Mouse (Mus musculus) right cerebral cortex, postnatal 25 days (tissue): ENCODE measurements around the gene D5Ertd579e.

ENCODE experiments used
- DNase-seq: peaks from one replicate; pipeline ENCODE4 v3.0.0; 2022

Gene D5Ertd579e

DNA sequence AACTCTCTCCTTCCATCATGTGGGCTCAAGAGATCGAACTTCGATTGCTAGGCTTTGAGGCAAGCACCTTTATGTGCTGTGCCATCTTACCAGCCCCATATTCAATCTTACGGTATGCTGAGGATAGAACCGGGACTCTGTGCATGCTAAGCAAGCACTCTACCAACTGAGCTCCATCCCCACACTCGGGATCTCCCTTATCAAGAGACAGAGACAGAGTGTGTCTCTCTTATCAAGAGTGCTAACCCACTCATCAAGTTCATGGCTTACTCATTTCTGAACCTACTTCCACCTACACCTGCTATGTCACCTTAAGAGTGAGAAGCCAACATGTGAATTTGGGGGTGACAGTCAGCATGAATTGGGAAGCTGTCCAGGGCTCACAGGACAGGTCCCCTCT lies 24.4 kb upstream of the D5Ertd579e start:
- no peak for DNase-seq

DNA sequence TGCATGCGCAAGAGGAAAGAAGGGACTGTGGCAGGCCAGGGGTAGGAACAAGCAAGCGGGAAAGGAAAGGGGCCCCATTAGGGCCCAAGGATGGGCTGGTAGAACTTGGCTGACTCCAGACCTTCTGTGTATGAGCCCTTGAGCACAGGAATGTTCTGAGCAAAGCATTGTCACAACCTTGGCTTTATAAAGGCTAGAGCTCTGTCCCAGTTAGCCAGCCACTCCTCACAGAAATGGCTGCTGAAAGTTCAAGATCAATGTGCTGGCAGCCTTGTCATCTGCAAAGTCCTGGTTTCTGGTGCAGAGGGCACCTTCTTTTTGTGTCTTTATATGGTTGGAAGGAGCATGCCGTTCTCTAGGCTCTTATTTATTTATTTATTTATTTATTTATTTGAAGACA lies 23.8 kb upstream of the D5Ertd579e start:
- no peak for DNase-seq

- no peak for DNase-seq
These were observed 23.3 kb upstream of the D5Ertd579e start for GRCm38 (mm10) chr5:36719135-36719534.

DNA sequence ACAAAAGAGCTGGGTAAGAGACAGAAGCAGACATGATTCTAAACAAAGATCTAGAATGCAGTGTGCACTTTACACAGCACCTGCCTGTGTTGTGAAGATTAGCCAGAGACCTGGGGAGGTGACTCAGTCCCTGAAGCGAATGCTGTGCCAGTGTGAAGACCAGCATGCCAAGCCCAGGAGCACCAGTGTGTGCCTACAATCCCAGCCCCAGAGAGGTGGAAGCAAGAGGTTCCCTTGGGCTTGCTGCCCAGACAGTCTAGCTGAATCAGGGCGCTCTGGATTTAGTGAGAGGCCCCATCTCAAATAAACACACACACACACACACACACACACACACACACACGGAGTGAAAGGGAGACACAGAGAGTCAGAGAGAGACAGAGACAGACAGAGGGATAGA lies 22.1 kb upstream of the D5Ertd579e start:
- no peak for DNase-seq

- no peak for DNase-seq
These were observed 21.0 kb upstream of the D5Ertd579e start for GRCm38 (mm10) chr5:36716816-36717215.

DNA sequence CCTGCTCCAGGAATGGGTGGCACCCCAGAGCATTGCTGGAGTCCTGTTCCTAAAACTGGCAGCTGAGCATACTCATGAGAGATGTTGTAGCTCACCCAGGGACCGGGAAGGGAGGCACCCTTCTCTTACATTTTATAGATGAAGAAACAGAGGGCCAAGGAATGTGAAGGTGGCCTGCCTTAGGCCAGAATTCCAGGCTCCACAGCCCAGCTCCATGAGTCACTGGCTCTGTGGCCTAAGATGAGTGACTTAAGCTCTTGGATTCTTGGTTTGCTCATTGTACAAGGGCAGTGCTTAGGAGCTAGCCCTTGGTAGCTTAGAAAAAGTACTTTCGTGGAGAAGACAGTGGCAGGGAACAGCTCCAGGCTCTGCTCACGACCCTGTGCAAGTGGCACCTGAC lies 19.0 kb upstream of the D5Ertd579e start:
- no peak for DNase-seq

DNA sequence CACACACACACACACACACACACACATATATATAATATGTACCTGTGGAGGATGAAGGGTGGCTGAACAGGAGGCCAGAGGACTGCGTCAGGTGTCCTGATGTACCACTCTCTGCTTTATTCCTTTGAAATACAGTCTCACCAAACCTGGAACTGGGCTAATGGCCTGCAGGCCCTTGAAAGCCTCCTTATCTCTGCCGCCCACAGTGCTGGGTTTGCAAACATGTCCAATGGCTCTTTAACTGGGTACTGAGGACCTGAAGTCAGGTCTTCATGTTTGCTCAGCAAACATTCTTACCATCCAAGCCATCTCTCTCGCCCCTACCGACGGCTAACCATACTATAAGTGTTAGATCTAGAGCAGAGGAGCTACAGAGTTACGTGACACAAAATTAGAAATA lies 17.9 kb upstream of the D5Ertd579e start:
- no peak for DNase-seq

GRCm38 (mm10) chr5:36712553-36713534 lies 17.0 kb upstream of the D5Ertd579e start:
- peak; percentile 43 for DNase-seq

DNA sequence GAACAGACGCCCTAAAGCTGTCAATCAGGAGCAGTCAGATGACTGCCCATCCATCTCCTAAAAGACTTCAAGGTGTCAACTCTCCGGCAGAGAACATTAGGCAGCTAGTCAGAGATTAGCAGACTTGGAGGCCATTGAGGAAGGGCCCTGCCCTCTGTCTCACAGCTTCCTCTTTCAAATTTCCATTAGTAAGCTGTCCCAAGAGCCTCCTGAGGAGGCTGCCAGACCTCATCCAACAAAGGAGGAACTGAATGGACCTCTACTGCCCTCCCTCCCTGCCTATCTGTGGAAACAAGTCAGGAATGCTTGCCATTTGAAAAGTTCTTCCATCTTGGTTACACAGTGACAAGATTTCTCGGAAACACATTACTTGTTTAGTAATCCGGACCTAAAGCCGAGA lies 16.0 kb upstream of the D5Ertd579e start:
- DNase-seq = no peak

- DNase-seq = no peak
These were observed 10.0 kb upstream of the D5Ertd579e start for GRCm38 (mm10) chr5:36705792-36706191.

DNA sequence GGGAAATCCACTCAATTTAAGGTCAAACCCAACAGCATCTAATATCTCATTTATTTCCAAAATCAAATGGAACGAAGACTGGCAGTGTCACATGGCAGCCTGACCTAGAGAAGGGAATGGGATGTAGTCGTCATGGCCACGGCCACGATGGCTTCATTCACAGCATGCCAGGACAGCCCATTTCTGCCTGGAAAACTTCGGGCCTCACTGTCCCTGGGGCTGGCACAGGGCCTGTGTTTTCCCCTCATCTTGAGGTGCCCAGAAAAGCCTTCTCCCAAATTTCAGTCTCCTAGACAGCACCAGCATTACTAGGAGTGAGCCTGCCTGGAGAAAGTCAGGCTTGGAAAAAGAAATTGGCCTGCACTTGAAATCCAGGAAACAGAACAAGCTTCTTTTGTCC lies 9.6 kb upstream of the D5Ertd579e start:
- no peak for DNase-seq

DNA sequence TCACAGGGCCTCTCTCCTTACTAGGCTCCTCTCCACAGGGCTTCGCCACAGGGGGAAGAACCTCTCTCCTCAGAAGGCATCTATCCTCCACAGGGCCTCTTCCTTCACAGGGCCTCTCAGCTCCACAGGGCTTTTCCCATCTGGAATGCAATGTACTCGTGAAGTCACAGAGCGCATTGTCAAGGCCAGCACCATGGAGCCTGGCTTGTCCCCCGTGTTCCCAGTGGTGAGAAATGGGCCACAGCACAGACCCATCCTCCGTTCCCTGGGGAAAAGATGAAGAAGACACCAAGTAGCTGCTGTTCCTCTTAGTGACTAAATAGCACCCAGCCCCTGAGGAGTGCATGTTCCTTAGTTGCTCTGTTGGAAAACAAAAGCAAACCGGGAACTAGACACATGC lies 8.9 kb upstream of the D5Ertd579e start:
- DNase-seq = no peak

- no peak for DNase-seq
These were observed 5.3 kb upstream of the D5Ertd579e start for GRCm38 (mm10) chr5:36700939-36701620.

DNA sequence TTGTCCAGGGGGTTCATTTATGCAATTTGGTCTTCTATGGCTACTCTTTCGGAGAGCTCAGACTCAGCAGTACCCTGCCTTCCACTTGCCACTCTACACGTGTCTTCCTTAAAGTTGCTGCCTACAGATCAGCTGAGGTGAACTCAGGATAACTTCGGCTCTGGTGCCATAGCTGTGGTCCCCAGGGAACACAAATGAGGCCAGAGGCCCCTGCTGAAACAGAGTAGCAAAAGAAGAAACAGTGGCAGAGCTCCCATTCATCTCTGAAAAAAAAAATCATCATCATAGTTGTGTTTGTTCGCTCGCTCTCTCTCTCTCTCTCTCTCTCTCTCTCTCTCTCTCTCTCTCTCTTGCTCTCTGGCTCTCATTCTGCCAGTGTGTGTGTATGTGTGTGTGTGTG lies 2.9 kb upstream of the D5Ertd579e start:
- DNase-seq = no peak

DNA sequence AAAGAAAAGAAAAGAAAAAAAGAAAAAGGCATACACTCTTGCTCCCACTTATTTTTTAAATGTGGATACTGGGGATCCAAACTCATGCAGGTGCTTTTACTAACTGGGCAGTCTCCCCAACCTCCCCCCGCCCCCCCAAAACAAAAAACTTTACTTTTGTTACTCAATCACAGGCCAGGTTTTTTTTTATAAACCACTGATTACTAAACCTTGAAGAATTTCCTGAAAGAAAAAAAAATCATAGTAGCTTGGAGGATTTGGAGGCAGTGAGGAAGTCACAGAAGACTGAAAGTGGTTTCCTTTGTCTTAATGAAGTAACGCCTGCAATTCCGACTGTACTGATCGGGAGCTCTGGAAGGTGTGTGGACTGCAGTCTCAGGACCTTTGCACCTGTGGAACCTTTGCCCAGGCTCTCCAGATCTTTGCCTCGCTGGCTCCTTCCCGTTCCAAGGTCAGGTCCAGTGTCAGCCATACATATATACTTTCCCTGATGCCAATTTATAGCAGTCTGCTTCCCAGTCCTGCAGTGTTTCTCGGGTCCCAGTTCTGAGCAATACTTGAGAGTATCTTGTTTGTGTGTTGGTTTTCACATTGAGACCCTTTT lies 2.3 kb upstream of the D5Ertd579e start:
- no peak for DNase-seq

- no peak for DNase-seq
These were observed 878 bp upstream of the D5Ertd579e start for GRCm38 (mm10) chr5:36696504-36697300.

GRCm38 (mm10) chr5:36695005-36695404 lies 819 bp downstream of the D5Ertd579e start:
- DNase-seq = no peak

DNA sequence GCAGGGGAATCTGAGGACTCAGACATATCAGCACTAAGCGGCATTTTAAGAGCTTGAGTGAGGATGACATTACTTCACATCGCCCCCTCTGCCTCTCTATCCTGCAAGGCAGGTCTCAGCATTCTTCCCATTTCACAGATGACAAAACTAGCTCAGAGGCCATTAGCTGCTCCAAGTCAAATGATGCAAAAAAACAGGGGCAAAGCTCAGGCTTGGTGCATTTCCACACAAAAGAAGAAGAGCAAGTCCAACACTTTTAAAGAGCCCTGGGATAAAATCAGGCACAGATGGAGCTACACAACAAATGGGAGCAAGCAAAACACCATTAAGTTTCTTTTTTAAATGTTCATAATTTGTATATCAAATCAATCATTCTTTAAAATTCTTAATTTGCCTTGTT lies 2.2 kb downstream of the D5Ertd579e start:
- DNase-seq = no peak

DNA sequence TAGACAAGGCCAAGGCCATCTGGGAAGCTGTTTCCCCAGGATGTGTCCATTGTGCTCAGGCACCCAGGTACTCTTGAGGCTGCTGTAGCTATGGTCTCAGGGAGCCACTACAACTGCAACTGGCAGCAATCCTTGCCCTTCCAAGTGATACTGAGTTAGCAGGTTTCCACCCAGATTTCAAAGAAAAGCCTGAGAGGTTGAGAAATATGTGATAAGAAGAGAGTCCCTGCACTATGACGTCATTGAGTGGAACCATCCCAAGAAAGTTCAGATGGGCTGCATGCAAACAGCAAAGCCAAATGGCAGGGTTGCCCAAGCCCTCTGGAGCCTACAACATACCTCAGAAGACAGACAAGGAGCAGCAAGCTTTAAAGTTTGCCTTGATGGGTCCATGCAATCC lies 4.4 kb downstream of the D5Ertd579e start:
- no peak for DNase-seq

DNA sequence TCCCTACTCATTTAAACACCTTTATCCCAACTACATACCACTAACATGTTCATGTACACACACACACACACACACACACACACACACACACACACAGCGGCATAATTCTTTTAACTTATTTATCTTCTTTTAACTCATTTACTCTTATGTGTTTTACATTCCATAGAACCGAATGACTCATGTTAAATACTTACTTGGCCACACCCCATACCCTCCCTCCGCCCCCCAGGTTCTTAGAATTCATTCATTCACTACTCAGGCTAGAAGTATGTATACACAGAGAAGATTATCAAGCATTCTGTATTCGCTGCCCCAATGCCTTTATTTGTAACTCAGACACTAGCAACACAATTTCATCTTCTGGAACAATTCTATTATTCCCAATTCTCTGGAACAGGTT lies 10.7 kb downstream of the D5Ertd579e start:
- no peak for DNase-seq

DNA sequence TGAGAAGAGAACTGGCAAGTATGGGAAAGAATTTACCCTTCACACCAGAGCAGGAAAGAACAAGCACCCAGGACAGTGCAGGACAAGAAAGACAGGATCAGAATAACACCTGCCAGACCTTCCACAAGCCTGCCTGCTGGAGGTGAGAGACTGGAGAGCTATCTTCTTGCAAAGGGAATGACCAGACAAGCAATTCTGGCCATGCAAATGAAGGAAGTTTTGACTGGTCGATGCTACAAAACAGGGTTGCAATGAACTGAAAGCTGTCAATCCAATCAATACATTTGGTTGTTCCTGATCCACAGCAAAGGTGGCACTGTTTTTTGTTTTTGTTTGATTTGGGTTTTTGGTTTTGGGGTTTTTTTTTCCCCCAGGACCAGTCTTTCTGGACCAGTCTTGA lies 12.2 kb downstream of the D5Ertd579e start:
- DNase-seq = no peak

GRCm38 (mm10) chr5:36681219-36681618 lies 14.6 kb downstream of the D5Ertd579e start:
- DNase-seq = no peak
